Mouse (Mus musculus): ENCODE results near the gene Psip1. TPM values are rescaled to one million over a fixed set of nuclear protein-coding genes. Genes with fewer than 3 reads are reported as not detected.

The Psip1 gene
- total and polyA plus RNA-seq, 3 experiments = 54.0 to 161 (median 68.1) TPM

DNA sequence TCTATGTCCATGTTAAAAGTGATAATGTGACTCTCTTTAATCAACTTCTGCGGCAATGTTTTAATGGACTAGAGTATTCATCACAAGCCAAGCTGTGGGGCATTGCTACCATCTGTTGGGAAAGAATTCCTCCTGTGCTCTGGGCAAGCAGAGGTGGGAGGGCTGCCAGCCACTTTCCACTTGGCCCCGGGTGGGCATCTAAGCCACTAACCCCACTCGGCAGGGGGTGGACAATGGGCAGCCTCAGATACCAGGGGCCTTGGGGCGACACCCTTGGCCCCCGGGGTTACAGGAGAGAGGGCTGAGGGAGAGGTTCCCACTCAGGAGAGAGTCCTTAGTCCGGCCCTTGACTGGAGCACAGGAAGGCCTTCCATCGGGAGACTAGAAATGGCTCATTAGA lies 18.6 kb downstream of the Psip1 start:
- no peak for TF ChIP-seq NRF1 (IDR thresholded peaks at IDR 0.05; ENCODE audit: insufficient read depth, low read depth, low read length, poor library complexity, severe bottlenecking)
- no peak for TF ChIP-seq ZNF384 (IDR thresholded peaks at IDR 0.05; ENCODE audit: low read depth, low read length)
- TF ChIP-seq GABPA (IDR thresholded peaks at IDR 0.05; ENCODE audit: low read depth, low read length) = no peak
- no peak for TF ChIP-seq SMC3 (IDR thresholded peaks at IDR 0.05; ENCODE audit: low read depth, low read length)
- TF ChIP-seq GATA1 (IDR thresholded peaks at IDR 0.05; ENCODE audit: low read depth, low read length) = no peak
- no peak for TF ChIP-seq MAX (IDR thresholded peaks at IDR 0.05; ENCODE audit: low read length)
- Histone ChIP-seq H3K4me3 (ENCODE audit: control insufficient read depth in 1 of 2, insufficient read depth in 1 of 2, low read depth in 2 of 2, low read length in 2 of 2) (no peak overlapping the region), H3K27me3 (ENCODE audit: control insufficient read depth in 1 of 2, insufficient read depth in 2 of 2, low read length in 2 of 2) (no peaks in the 10 kb centered on the region), H3K27ac (ENCODE audit: control insufficient read depth, low read depth, low read length) (no peak overlapping the region), H3K9me3 (replicated peaks; ENCODE audit: insufficient read depth, low read length) (no peaks in the 10 kb centered on the region), H3K79me2 (ENCODE audit: control insufficient read depth, insufficient read depth, low read length, poor library complexity) (no peaks in the 10 kb centered on the region), H3K4me1 (ENCODE audit: control insufficient read depth in 1 of 2, insufficient read depth in 2 of 2, low read length in 2 of 2) (peaks cover 9 to 17% of the 10 kb centered on the region in 2 experiments), H3K36me3 (ENCODE audit: control insufficient read depth in 1 of 2, insufficient read depth in 2 of 2, low read length in 2 of 2) (peaks cover 43 to 49% of the 10 kb centered on the region in 2 experiments), H3K9ac (ENCODE audit: control insufficient read depth, low read depth, low read length, poor library complexity, severe bottlenecking) (no peak overlapping the region)
- DNase-seq (ENCODE audit: low read depth, low spot score) = no peak

DNA sequence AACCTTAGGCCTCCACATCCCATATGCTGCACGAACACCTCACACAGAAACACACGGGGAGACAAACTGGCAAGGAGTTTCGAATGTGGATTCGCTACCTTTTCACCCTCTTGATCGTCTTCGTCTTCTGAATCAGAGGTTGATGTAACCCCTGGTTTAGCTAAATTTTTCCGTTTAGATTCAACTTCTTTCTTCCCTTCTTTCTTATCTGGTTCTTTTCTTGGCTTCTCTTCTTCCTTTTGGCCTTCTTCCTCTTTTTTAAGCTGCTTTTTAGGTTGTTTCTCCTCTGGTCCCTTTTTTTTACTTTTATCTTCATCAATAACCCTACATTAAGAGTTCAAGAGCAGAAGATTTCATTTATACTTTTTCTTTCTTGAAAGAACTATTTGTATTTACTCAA lies 21.4 kb downstream of the Psip1 start:
- H3K9me3 ChIP-seq (replicated peaks; ENCODE audit: insufficient read depth, low read length) = no peaks in the 10 kb centered on the region
- H3K9ac ChIP-seq (ENCODE audit: control insufficient read depth, low read depth, low read length, poor library complexity, severe bottlenecking) = peak overlapping the region; percentile 17
- H3K4me1 ChIP-seq (ENCODE audit: control insufficient read depth in 1 of 2, insufficient read depth in 2 of 2, low read length in 2 of 2) = peaks cover 9 to 17% of the 10 kb centered on the region in 2 experiments
- TF ChIP-seq USF1 (IDR thresholded peaks at IDR 0.05; ENCODE audit: low read depth, low read length) (no peak), ETS1 (IDR thresholded peaks at IDR 0.05; ENCODE audit: low read depth, low read length) (peak; percentile 42; the same call in 1 of the 2 replicates), JUND (IDR thresholded peaks at IDR 0.05; ENCODE audit: low read depth, low read length) (no peak), KAT2A (conservative IDR thresholded peaks at IDR 0.05; ENCODE audit: low read depth, low read length) (no peak), MYC (IDR thresholded peaks at IDR 0.05; ENCODE audit: low read depth, low read length) (0 out of 2 replicates have a peak, but pooled peaks have one; percentile 4), MXI1 (IDR thresholded peaks at IDR 0.05; ENCODE audit: low read depth, low read length) (no peak), MYB (IDR thresholded peaks at IDR 0.05; ENCODE audit: low read depth, low read length) (no peak), POLR2AphosphoS2 (IDR thresholded peaks at IDR 0.05; ENCODE audit: low read length) (0 out of 2 replicates have a peak, but pooled peaks have one; percentile 29), ZC3H11A (IDR thresholded peaks at IDR 0.05; ENCODE audit: low read depth, low read length) (no peak), TBP (IDR thresholded peaks at IDR 0.05; ENCODE audit: low read depth, low read length) (peak; percentile 82), POLR2A (IDR thresholded peaks at IDR 0.05; ENCODE audit: control insufficient read depth in 1 of 2, insufficient read depth in 1 of 2, low read depth in 1 of 2, low read length in 2 of 2, poor library complexity in 1 of 2) (no peak; a peak in 1 of 4 replicates), CHD2 (IDR thresholded peaks at IDR 0.05; ENCODE audit: low read length) (no peak), SMC3 (IDR thresholded peaks at IDR 0.05; ENCODE audit: low read depth, low read length) (no peak), CHD1 (IDR thresholded peaks at IDR 0.05; ENCODE audit: low read depth, low read length) (no peak), ZMIZ1 (IDR thresholded peaks at IDR 0.05; ENCODE audit: low read depth, low read length) (no peak), RAD21 (IDR thresholded peaks at IDR 0.05; ENCODE audit: low read depth, low read length) (no peak), UBTF (IDR thresholded peaks at IDR 0.05; ENCODE audit: borderline replicate concordance, insufficient read depth, low read depth, low read length) (no peak), RCOR1 (IDR thresholded peaks at IDR 0.05; ENCODE audit: low read depth, low read length) (no peak; the same call in 1 of the 2 replicates), MAX (IDR thresholded peaks at IDR 0.05; ENCODE audit: low read length) (peak; percentile 34; the same call in 1 of the 2 replicates), MAFK (IDR thresholded peaks at IDR 0.05; ENCODE audit: borderline replicate concordance, low read depth, low read length) (no peak), MEF2A (IDR thresholded peaks at IDR 0.05; ENCODE audit: extremely low read depth, insufficient replicate concordance, low read depth, low read length, poor library complexity, severe bottlenecking) (no peak), SIN3A (IDR thresholded peaks at IDR 0.05; ENCODE audit: low read length) (peak; percentile 67), ZNF384 (IDR thresholded peaks at IDR 0.05; ENCODE audit: low read depth, low read length) (peak; percentile 94), USF2 (IDR thresholded peaks at IDR 0.05; ENCODE audit: borderline replicate concordance in 1 of 2, insufficient read depth in 1 of 2, low read depth in 1 of 2, low read length in 2 of 2) (no peak), NELFE (IDR thresholded peaks at IDR 0.05; ENCODE audit: low read depth, low read length) (no peak), TAL1 (IDR thresholded peaks at IDR 0.05; ENCODE audit: low read length) (no peak), GABPA (IDR thresholded peaks at IDR 0.05; ENCODE audit: low read depth, low read length) (no peak), EP300 (IDR thresholded peaks at IDR 0.05; ENCODE audit: low read depth in 1 of 2, low read length in 2 of 2) (peak; percentile 79 to 87), GATA1 (IDR thresholded peaks at IDR 0.05; ENCODE audit: low read depth, low read length) (peak; percentile 85), HCFC1 (IDR thresholded peaks at IDR 0.05; ENCODE audit: low read depth, low read length) (no peak)
- H3K4me3 ChIP-seq (ENCODE audit: control insufficient read depth in 1 of 2, insufficient read depth in 1 of 2, low read depth in 2 of 2, low read length in 2 of 2) = 0 out of 4 replicates have a peak overlapping the region, but pooled peaks of 1 of the 2 experiments have one; percentile 1
- DNase-seq (ENCODE audit: low read depth, low spot score) = peak; percentile 69
- no peaks in the 10 kb centered on the region for H3K79me2 ChIP-seq (ENCODE audit: control insufficient read depth, insufficient read depth, low read length, poor library complexity)
- H3K27me3 ChIP-seq (ENCODE audit: control insufficient read depth in 1 of 2, insufficient read depth in 2 of 2, low read length in 2 of 2) = no peaks in the 10 kb centered on the region
- peaks cover 32 to 67% of the 10 kb centered on the region in 2 experiments for H3K36me3 ChIP-seq (ENCODE audit: control insufficient read depth in 1 of 2, insufficient read depth in 2 of 2, low read length in 2 of 2)
- peak overlapping the region; percentile 86 for H3K27ac ChIP-seq (ENCODE audit: control insufficient read depth, low read depth, low read length)

All from MEL (cell line).